Mouse (Mus musculus) MEL (cell line): Measurements from ENCODE around the gene A430005L14Rik. TPM values are rescaled to one million over a fixed set of nuclear protein-coding genes. Genes with fewer than 3 reads are reported as not detected.
A peak's percentile ranks its signal among the peaks of the same experiment; 100 is the strongest.

Experiments
- DNase-seq: peaks from one replicate; pipeline ENCODE4 v3.0.0; 2011; ENCODE audit warnings: low read depth, low spot score
- H3K27ac ChIP-seq: 2 replicates; pipeline ENCODE4 v1.5.1; 2012; ENCODE audit warnings: low read depth, mild to moderate bottlenecking, control low read depth, low read length, moderate library complexity; ENCODE audit not compliant: control insufficient read depth
- H3K27me3 ChIP-seq, 2 experiments: fragments of 150-350 bp in 1 of 2; sonication (generic) in 1 of 2; 2 replicates each; pipeline ENCODE4 v1.6.1; 2012; ENCODE audit warnings: low read length in 2 of 2, mild to moderate bottlenecking in 2 of 2, improper control_type of control experiment in 1 of 2, moderate library complexity in 1 of 2; ENCODE audit not compliant: insufficient read depth in 2 of 2, control insufficient read depth in 1 of 2
- H3K36me3 ChIP-seq, 2 experiments: 2 replicates each; pipeline ENCODE4 v1.6.1; 2012 to 2014; ENCODE audit warnings: low read length in 2 of 2, improper control_type of control experiment in 1 of 2, inconsistent platforms in 1 of 2, mild to moderate bottlenecking in 1 of 2; ENCODE audit not compliant: insufficient read depth in 2 of 2, control insufficient read depth in 1 of 2
- H3K4me1 ChIP-seq, 2 experiments: fragments of 150-350 bp in 1 of 2; sonication (generic) in 1 of 2; 2 replicates each; pipeline ENCODE4 v1.6.1; 2012; ENCODE audit warnings: low read length in 2 of 2, improper control_type of control experiment in 1 of 2, mild to moderate bottlenecking in 1 of 2; ENCODE audit not compliant: insufficient read depth in 2 of 2, control insufficient read depth in 1 of 2
- H3K4me3 ChIP-seq, 2 experiments: fragments of 150-350 bp in 1 of 2; sonication (generic) in 1 of 2; 2 replicates each; pipeline ENCODE4 v1.5.1; 2012; ENCODE audit warnings: low read depth in 2 of 2, low read length in 2 of 2, mild to moderate bottlenecking in 2 of 2, moderate library complexity in 2 of 2, control low read depth in 1 of 2, improper control_type of control experiment in 1 of 2; ENCODE audit not compliant: control insufficient read depth in 1 of 2, insufficient read depth in 1 of 2
- H3K79me2 ChIP-seq: 2 replicates; pipeline ENCODE4 v1.6.1; 2012; ENCODE audit warnings: mild to moderate bottlenecking, low read length, moderate library complexity; ENCODE audit not compliant: control insufficient read depth, poor library complexity, insufficient read depth
- H3K9ac ChIP-seq: 2 replicates; pipeline ENCODE4 v1.6.1; 2012; ENCODE audit warnings: low read depth, mild to moderate bottlenecking, control low read depth, low read length, moderate library complexity; ENCODE audit not compliant: control insufficient read depth, poor library complexity, severe bottlenecking
- H3K9me3 ChIP-seq: fragments of 150-350 bp; sonication (generic); replicated peaks from 2 replicates; pipeline ENCODE4 v1.6.1; 2012; ENCODE audit warnings: mild to moderate bottlenecking, low read length, improper control_type of control experiment, moderate library complexity; ENCODE audit not compliant: insufficient read depth
- CHD2 ChIP-seq: IDR thresholded peaks from 2 replicates; pipeline ENCODE4 v1.6.1; 2011; ENCODE audit warnings: low read length, improper control_type of control experiment
- CTCF ChIP-seq, 3 experiments: IDR thresholded peaks in 2 of 3; conservative IDR thresholded peaks in 1 of 3; 2 replicates each; pipeline ENCODE4 v1.5.1; 2011 to 2012; ENCODE audit warnings: low read length in 3 of 3, low read depth in 2 of 3, mild to moderate bottlenecking in 2 of 3, improper control_type of control experiment in 1 of 3, inconsistent platforms in 1 of 3, mixed read lengths in 1 of 3, moderate library complexity in 1 of 3; ENCODE audit not compliant: control insufficient read depth in 1 of 3, insufficient read depth in 1 of 3, poor library complexity in 1 of 3, severe bottlenecking in 1 of 3
- E2F4 ChIP-seq: IDR thresholded peaks from 2 replicates; pipeline ENCODE4 v1.6.1; 2011; ENCODE audit warnings: low read depth, low read length, improper control_type of control experiment, borderline replicate concordance
- ELF1 ChIP-seq: IDR thresholded peaks from 2 replicates; pipeline ENCODE4 v1.6.1; 2014; ENCODE audit warnings: low read depth, mild to moderate bottlenecking, inconsistent platforms, low read length, improper control_type of control experiment, moderate library complexity
- ETS1 ChIP-seq: IDR thresholded peaks from 2 replicates; pipeline ENCODE4 v1.6.1; 2012; ENCODE audit warnings: low read depth, mild to moderate bottlenecking, inconsistent platforms, low read length, improper control_type of control experiment, moderate library complexity
- HCFC1 ChIP-seq: IDR thresholded peaks from 2 replicates; pipeline ENCODE4 v1.6.1; 2012; ENCODE audit warnings: low read depth, mild to moderate bottlenecking, inconsistent platforms, low read length, improper control_type of control experiment, moderate library complexity
- JUND ChIP-seq: IDR thresholded peaks from 2 replicates; pipeline ENCODE4 v1.6.1; 2011; ENCODE audit warnings: low read depth, mild to moderate bottlenecking, improper control_type of control experiment, low read length
- MAX ChIP-seq: IDR thresholded peaks from 2 replicates; pipeline ENCODE4 v1.6.1; 2011; ENCODE audit warnings: low read length, improper control_type of control experiment
- MAZ ChIP-seq: IDR thresholded peaks from 2 replicates; pipeline ENCODE4 v1.6.1; 2012; ENCODE audit warnings: low read depth, mild to moderate bottlenecking, inconsistent platforms, low read length, improper control_type of control experiment
- MXI1 ChIP-seq: IDR thresholded peaks from 2 replicates; pipeline ENCODE4 v1.6.1; 2011; ENCODE audit warnings: mild to moderate bottlenecking, low read depth, low read length, improper control_type of control experiment
- MYC ChIP-seq: IDR thresholded peaks from 2 replicates; pipeline ENCODE4 v1.6.1; 2011; ENCODE audit warnings: low read depth, mild to moderate bottlenecking, low read length, improper control_type of control experiment, moderate library complexity
- NELFE ChIP-seq: IDR thresholded peaks from 2 replicates; pipeline ENCODE4 v1.6.1; 2011; ENCODE audit warnings: low read depth, low read length, improper control_type of control experiment
- NRF1 ChIP-seq: IDR thresholded peaks from 2 replicates; pipeline ENCODE4 v1.6.1; 2014; ENCODE audit warnings: low read depth, mild to moderate bottlenecking, inconsistent platforms, low read length, improper control_type of control experiment, moderate library complexity; ENCODE audit not compliant: poor library complexity, insufficient read depth, severe bottlenecking
- POLR2AphosphoS2 ChIP-seq: IDR thresholded peaks from 2 replicates; pipeline ENCODE4 v1.6.1; 2011; ENCODE audit warnings: low read length, improper control_type of control experiment
- RCOR1 ChIP-seq: IDR thresholded peaks from 2 replicates; pipeline ENCODE4 v1.6.1; 2012; ENCODE audit warnings: low read depth, mild to moderate bottlenecking, inconsistent platforms, low read length, improper control_type of control experiment
- TAL1 ChIP-seq: IDR thresholded peaks from 2 replicates; pipeline ENCODE4 v1.6.1; 2012; ENCODE audit warnings: mild to moderate bottlenecking, inconsistent platforms, low read length, moderate library complexity, mixed read lengths
- TBP ChIP-seq: IDR thresholded peaks from 2 replicates; pipeline ENCODE4 v1.8.0; 2011; ENCODE audit warnings: low read depth, low read length, improper control_type of control experiment
- TCF12 ChIP-seq: IDR thresholded peaks from 2 replicates; pipeline ENCODE4 v1.6.1; 2014; ENCODE audit warnings: low read depth, mild to moderate bottlenecking, inconsistent platforms, low read length, improper control_type of control experiment, moderate library complexity
- USF1 ChIP-seq: IDR thresholded peaks from 2 replicates; pipeline ENCODE4 v1.6.1; 2014; ENCODE audit warnings: low read depth, mild to moderate bottlenecking, inconsistent platforms, low read length, improper control_type of control experiment, moderate library complexity
- ZC3H11A ChIP-seq: IDR thresholded peaks from 2 replicates; pipeline ENCODE4 v1.6.1; 2012; ENCODE audit warnings: low read depth, mild to moderate bottlenecking, inconsistent platforms, low read length, improper control_type of control experiment
- ZKSCAN1 ChIP-seq: IDR thresholded peaks from 2 replicates; pipeline ENCODE4 v1.6.1; 2012; ENCODE audit warnings: low read depth, mild to moderate bottlenecking, inconsistent platforms, low read length, improper control_type of control experiment, moderate library complexity
- ZMIZ1 ChIP-seq: IDR thresholded peaks from 2 replicates; pipeline ENCODE4 v1.6.1; 2012; ENCODE audit warnings: low read depth, mild to moderate bottlenecking, inconsistent platforms, low read length, improper control_type of control experiment, moderate library complexity
- ZNF384 ChIP-seq: IDR thresholded peaks from 2 replicates; pipeline ENCODE4 v1.6.1; 2012; ENCODE audit warnings: low read depth, mild to moderate bottlenecking, inconsistent platforms, low read length, improper control_type of control experiment
- polyA plus RNA-seq, 2 experiments: library from polyadenylated mRNA; stranded (reverse) in 1 of 2; unstranded in 1 of 2; fragments of >175 nt in 1 of 2; fragments of >200 nt in 1 of 2; gene quantifications; 2 replicates each; pipeline versions ENCODE4 v1.2.1 to v1.2.4; 2012; ENCODE audit warnings: low replicate concordance in 2 of 2, low read depth in 1 of 2; ENCODE audit not compliant: insufficient read length in 2 of 2, insufficient read depth in 1 of 2, missing spikeins in 1 of 2
- total RNA-seq: library from RNA; depleted of rRNA; stranded (reverse); fragments of 300-350 nt; gene quantifications from 2 replicates; pipeline ENCODE4 v1.2.3, GENCODE M21; 2012

A430005L14Rik gene
- total and polyA plus RNA-seq, 3 experiments: 48.0 to 72.8 TPM; not detected in 1

DNA sequence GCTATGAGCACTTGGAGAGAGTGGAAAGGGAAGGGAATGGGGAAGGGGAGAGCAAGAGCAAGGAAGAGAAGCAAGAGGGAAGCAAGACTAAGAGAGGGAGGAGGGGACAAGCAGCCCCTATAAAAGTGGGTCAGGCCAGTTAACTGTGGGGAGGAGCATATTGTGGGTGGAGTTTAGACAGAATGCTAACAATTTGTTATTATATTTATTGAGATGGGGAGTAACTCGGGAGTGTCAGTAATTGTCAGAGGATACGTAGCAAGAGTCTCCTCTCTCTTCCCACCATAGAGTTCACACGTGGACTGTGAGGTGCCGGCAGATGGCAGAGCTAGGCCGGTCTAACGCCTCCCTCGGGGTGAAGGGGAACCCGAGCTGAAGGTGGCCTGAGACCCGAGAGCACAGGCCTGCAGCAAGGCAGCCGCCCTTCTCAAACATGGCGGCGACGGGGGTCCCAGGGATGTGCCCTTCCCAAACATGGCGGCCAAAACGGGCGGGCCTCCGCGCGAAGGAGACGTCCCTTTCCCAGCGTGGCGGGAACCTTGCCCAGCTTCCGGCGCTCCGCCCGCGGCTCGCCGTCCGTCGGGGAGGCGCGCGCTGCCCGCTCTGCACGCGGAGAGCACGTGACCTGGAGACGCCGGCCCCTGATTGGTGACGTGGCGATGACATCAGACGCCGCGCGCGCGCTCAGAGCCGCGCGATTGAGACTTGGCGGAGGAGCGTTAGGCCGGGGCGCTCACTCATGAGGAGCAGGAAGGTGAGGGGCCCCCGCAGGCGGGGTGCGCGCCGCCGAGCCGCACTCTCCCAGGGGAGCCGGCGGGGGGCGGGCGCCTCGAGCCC, at the start of gene A430005L14Rik (continued):
- TF ChIP-seq ETS1 (no peak; the same call in 1 of the 2 replicates), MAX (peak; percentile 95), TCF12 (peak; percentile 15), HCFC1 (peak; percentile 94), CHD2 (no peak; the same call in 1 of the 2 replicates)

DNA sequence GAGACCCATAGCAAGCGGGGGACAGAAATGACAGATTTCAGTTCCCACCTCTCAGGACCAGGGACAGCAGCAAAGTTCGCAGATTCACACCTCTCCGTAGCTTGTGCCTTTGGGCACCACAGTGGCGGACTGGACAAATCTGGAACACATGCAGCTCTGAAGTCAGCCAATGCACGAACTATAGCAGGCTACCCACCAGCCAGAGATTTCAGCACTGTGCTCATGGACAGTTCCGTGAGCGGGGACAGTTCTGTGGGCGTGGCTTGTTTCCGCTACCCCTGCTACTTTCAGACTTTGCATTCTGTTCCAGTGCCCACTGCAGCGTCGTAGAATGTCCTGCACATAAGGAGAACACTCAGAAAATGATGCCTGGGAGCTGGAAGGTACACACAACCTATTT, 49.5 kb upstream of the A430005L14Rik start:
- Histone ChIP-seq H3K4me1 (no peaks in the 10 kb centered on the region), H3K4me3 (no peak overlapping the region), H3K9ac (no peak overlapping the region), H3K27ac (no peak overlapping the region), H3K27me3 (no peaks in the 10 kb centered on the region), H3K36me3 (no peaks in the 10 kb centered on the region), H3K79me2 (no peaks in the 10 kb centered on the region), H3K9me3 (no peaks in the 10 kb centered on the region)
- peak; percentile 8 for DNase-seq
- TF ChIP-seq MYC (no peak), NELFE (no peak)

DNA sequence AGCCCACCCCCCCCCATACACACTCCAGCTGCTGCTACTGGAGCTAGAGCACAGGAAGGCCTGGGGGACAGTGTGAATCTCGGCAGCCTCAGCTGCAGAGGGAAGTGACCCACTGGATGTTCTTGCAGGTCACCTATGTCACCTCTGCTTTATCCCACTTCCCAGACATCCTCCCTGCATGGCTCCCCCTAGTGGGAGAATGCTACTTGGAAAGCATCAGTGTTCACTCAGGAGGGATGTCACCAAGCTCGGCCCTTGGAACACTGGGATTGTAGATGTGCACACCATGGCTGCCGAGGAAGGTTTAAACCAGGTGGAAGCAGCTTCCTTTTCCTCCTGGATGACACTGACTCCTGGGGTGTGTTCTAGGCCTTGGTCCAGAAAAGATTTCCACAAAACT, 43.4 kb upstream of the A430005L14Rik start:
- Histone ChIP-seq H3K79me2 (no peaks in the 10 kb centered on the region), H3K9me3 (no peaks in the 10 kb centered on the region), H3K27me3 (no peaks in the 10 kb centered on the region), H3K36me3 (no peaks in the 10 kb centered on the region), H3K27ac (no peak overlapping the region), H3K4me3 (no peak overlapping the region), H3K4me1 (no peaks in the 10 kb centered on the region), H3K9ac (no peak overlapping the region)
- TF ChIP-seq CTCF (IDR thresholded peaks at IDR 0.05 in 2 of 3, conservative IDR thresholded peaks at IDR 0.05 in 1 of 3; ENCODE audit: control insufficient read depth in 1 of 3, insufficient read depth in 1 of 3, low read depth in 2 of 3, low read length in 3 of 3, poor library complexity in 1 of 3, severe bottlenecking in 1 of 3) (no peak), RCOR1 (no peak), ZC3H11A (no peak), TBP (no peak), E2F4 (no peak), TAL1 (no peak), TCF12 (no peak), POLR2AphosphoS2 (no peak), ZMIZ1 (no peak), JUND (no peak), USF1 (no peak), MYC (no peak), MAX (no peak), MXI1 (no peak), MAZ (no peak), ELF1 (no peak), ZKSCAN1 (no peak), HCFC1 (no peak), NRF1 (no peak), ZNF384 (no peak)
- DNase-seq: no peak
